Mouse (Mus musculus) cerebellum, postnatal 10 days (tissue): ENCODE measurements around the gene Raver2.

Source experiments
- DNase-seq, 2 experiments: peaks; one replicate each; pipeline ENCODE4 v3.0.0; 2021; ENCODE audit warnings: mixed read lengths in 2 of 2

Raver2 gene

DNA sequence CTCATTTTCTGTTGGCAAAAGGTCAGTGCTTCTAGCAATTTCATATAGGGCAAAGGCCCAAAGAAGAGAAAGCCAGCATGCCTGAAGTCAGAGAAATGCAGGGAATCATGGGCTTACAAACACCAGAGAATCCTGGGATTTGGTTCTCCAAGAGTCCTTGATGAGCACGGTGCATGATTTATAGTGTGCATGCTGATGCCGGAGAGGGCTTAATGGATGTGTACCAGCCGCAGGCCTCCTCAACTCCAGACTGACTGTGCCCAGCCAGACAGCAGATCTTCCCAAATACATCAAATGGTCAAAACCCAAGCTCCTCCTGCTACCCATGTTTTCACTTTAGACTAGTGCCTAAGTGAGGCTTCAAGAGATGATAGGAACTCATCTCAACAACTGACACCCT, 109.0 kb downstream of the Raver2 start:
- DNase-seq: no peak

DNA sequence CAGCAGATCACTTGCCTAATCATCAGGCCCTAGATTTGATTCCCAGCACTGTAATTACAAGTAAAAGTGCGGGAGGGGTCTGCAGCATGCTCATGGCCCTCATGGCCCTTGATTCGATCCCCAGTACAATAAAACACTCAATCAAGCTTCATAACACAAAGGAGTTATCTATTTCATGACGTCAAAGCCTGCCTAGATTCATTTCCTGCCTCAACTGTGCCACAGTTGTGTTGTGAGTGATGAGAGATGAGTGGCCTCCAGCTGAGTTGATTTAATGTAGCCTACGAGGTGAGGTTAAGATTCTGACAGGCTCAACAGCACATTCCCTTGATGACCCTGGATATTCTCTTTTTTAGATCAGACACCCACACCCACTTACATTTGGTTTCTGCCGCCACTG, 110.3 kb downstream of the Raver2 start:
- no peak for DNase-seq

GRCm38 (mm10) chr4:101179836-101180235, 111.1 kb downstream of the Raver2 start:
- no peak for DNase-seq

GRCm38 (mm10) chr4:101180681-101181080, 111.9 kb downstream of the Raver2 start:
- DNase-seq: no peak

GRCm38 (mm10) chr4:101182603-101183011, 113.8 kb downstream of the Raver2 start:
- no peak for DNase-seq

- no peak for DNase-seq
Observed at GRCm38 (mm10) chr4:101185216-101185615, 116.4 kb downstream of the Raver2 start.

GRCm38 (mm10) chr4:101186591-101186990, 117.8 kb downstream of the Raver2 start:
- no peak for DNase-seq

GRCm38 (mm10) chr4:101187381-101187780, 118.6 kb downstream of the Raver2 start:
- DNase-seq: no peak

- no peak for DNase-seq
Observed at GRCm38 (mm10) chr4:101192241-101192976, 123.6 kb downstream of the Raver2 start.

DNA sequence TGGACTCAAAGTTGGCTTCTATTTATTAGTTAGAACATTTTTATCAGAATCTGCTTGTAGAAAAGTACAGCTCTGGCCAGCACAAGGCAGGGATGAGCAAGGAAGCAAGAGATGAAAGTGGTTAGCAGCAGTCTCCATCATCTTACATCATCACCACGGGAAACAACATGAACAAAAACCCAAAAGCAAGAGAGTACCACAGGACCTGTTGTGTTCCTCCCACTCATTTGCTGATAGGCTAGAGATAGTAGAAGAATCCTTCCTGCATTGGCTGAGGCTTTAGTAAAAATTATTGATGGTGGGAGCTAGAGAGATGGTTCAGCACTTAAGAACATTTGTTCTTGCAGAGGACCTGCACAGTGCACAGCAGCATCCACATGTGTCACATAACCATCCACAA, 125.4 kb downstream of the Raver2 start:
- DNase-seq: no peak

DNA sequence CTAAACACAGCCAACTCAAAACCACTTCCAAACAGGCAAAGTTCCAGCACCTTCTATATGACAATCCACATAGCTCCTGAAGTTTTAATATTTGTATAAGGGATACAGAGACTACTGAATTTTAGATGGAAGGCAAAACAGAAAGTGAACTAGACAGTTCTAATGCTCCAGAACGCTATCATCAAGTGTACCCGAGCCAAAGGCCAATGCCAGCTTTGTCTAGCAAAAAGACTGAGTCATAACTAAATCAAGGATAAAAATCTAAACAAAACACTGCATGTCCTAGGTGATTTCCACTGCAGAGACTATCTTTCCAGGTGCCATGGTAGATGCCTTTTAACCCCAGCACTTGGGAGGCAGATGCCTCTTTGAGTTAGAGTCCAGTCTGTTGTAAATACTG, 127.6 kb downstream of the Raver2 start:
- no peak for DNase-seq

GRCm38 (mm10) chr4:101197421-101198170, 128.8 kb downstream of the Raver2 start:
- DNase-seq: peak; percentile 9 to 33

DNA sequence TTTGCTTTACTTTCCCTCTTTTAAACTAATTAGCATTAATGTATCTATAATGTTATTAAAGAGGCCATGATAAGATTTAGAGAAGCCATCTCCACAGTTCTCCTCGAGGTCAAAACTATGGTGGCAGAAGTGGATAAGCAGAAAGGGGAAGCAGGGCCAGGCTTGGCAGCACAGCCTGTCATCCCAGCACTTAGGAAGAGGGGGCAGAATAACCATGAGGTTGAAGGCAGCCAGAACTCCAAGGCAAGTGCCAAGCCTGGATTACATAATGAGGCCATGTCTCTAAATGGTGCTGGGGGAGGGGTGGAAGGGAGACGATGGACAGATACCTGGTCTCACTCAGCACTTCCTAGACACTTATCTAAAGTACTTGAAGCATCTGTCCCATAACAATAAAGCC, 129.6 kb downstream of the Raver2 start:
- peak; percentile 89 to 91 for DNase-seq

DNA sequence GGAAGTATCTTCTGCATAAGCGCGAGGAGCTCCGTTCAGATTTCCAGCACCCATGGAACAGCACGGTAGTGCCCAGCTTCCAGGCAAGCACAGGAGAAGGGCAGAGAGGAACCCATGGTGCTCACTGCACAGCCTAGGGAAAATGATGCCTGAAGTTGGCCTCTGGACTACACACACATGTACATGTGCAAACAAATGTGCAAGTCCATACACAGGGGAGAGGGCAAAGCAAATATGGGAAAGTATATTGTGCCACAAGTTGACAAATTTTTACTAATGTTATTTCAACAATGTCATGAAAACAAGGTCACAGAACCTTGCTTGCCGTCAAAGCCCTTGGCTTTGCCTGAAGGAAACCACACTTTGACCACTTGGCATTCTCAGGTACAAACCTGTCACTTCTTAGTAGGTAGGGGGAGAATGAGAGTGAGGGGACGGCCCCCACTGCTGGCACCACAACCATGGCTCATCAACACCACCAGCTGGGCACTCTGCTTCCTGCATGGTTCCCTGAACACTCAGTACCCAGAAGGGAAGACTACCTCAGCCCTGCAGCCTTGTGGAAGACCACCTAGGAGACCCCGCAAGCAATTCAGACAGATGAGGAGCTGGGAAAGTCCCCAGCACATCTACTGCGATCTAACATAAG, 130.8 kb downstream of the Raver2 start:
- DNase-seq: peak; percentile 18 to 21
